Mouse (Mus musculus): ENCODE results near the gene Creb5. TPM values are rescaled to one million over a fixed set of nuclear protein-coding genes. Genes with fewer than 3 reads are reported as not detected.

Creb5 gene
- polyA plus RNA-seq, 1 experiment from 2014 or later, result 4.1 TPM

DNA sequence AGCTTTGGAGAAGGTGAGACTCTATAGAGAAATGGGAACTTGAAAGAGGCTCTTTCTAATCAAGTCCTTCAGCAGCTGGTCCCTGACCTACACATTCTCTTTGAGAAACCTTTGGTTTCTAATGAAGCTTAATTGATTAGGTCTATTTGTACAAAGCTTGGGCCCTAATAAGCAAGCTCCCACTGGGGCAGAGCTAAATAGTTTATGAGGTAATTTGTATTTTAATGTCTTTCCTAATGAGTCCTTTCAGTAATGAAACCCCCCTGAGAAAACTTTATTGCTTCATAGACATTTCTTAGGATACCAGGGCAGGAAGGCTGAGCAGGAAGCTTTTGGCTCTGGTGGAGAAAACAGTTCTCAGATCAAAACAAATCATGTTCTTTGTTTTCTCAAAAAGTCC, 341.6 kb downstream of the Creb5 start:
- Histone ChIP-seq H3K9me3 (ENCODE audit: control insufficient read depth, low read length) (no peaks in the 10 kb centered on the region), H3K4me1 (ENCODE audit: control insufficient read depth, insufficient read depth, low read length) (peaks cover 12% of the 10 kb centered on the region), H3K4me2 (no peak overlapping the region), H3K36me3 (ENCODE audit: control insufficient read depth, insufficient read depth, low read length) (no peaks in the 10 kb centered on the region), H3K27ac (ENCODE audit: low read depth, low read length) (no peak overlapping the region), H3K27me3 (ENCODE audit: control insufficient read depth, insufficient read depth, low read length) (peaks cover 9% of the 10 kb centered on the region; the same call in 1 of the 2 replicates), H3K4me3 (ENCODE audit: low read depth, low read length) (no peak overlapping the region), H3K9ac (ENCODE audit: low read length) (no peak overlapping the region)
- ATAC-seq (ENCODE audit: low FRiP score) (no peak), DNase-seq (ENCODE audit: low spot score, missing footprints) (no peak)

DNA sequence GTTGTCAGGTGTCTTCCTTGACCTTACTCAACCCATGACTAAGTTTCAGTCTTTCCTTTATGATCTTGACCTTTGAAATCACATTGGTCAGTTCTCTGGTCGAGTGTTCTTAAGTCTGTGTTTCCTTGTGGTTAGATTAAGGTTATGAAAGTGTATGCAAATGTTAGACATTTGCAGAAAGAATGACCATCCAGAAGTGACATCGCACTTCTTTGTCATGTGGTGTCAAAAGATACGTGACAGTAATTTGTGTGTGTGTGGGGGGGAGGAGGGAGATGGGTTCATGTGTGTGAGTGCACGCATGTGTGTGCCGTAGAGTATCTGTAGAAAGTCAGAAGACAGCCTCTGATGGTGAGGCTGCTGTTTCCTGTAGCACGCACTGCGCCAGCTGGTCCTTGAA, 348.4 kb downstream of the Creb5 start:
- no peaks in the 10 kb centered on the region for H3K36me3 ChIP-seq (ENCODE audit: control insufficient read depth, insufficient read depth, low read length)

DNA sequence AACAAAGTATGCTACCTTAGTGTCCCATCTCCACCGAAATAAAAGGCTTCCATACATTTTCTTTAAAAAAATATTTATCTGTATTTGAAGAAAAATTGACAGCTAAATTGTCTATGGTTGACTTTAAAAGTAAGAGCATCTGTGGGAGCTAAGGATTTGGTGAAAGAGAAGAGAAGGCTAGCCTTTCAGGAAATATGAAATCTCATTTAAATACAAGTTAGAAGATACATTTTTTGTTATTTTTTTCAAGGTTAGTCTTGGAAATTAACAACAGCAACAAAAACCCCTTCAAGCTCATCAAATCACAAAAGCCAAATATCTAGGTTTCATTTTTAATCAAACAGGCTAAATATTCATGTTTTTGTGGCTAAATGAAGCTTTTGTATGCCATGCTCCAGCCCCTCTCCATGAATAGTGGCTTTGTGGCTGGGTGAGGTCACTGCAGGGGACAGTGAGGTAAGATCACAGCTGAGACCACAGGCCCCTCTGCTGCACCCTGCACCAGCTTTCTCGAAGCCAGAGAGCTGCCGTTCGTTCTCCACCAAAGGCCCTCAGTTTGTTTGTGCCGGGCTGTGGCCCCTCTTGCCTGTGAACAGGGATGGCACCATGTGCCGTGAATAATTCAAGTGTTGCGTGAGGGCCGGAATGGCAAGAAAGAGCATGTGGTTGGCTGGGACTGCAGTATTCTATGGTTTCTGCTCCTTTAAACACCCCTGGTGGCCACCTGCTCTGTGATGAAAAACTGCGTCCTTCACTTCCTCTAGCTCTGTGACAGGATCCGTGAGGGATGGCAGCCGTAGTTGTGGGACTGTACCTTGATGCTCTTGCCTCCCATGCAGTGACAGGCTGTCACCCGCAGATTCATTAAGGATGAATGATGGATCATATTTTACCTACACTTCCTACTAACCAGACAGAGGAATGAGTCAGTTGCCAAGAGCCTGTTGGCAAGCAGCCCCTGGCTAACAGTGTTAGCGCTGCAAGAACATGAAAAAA, 350.6 kb downstream of the Creb5 start:
- no peak overlapping the region for H3K9ac ChIP-seq (ENCODE audit: low read length)
- ATAC-seq (ENCODE audit: low FRiP score) (no peak), DNase-seq (ENCODE audit: low spot score, missing footprints) (no peak)
- H3K27ac ChIP-seq (ENCODE audit: low read depth, low read length), result no peak overlapping the region
- no peak overlapping the region for H3K4me2 ChIP-seq
- no peaks in the 10 kb centered on the region for H3K9me3 ChIP-seq (ENCODE audit: control insufficient read depth, low read length)
- no peaks in the 10 kb centered on the region for H3K36me3 ChIP-seq (ENCODE audit: control insufficient read depth, insufficient read depth, low read length)
- no peaks in the 10 kb centered on the region for H3K27me3 ChIP-seq (ENCODE audit: control insufficient read depth, insufficient read depth, low read length)
- H3K4me3 ChIP-seq (ENCODE audit: low read depth, low read length), result no peak overlapping the region
- WGBS, result 80% methylated on average over 13 of the region's 13 CpGs
- H3K4me1 ChIP-seq (ENCODE audit: control insufficient read depth, insufficient read depth, low read length), result no peaks in the 10 kb centered on the region; the same call in 1 of the 2 replicates

More for the DNA sequence above, 348.4 kb downstream of the Creb5 start:
- 91% methylated on average over 7 of the region's 7 CpGs for WGBS
- Histone ChIP-seq H3K9me3 (ENCODE audit: control insufficient read depth, low read length) (no peaks in the 10 kb centered on the region), H3K27ac (ENCODE audit: low read depth, low read length) (no peak overlapping the region), H3K4me1 (ENCODE audit: control insufficient read depth, insufficient read depth, low read length) (no peaks in the 10 kb centered on the region; the same call in 1 of the 2 replicates), H3K9ac (ENCODE audit: low read length) (no peak overlapping the region), H3K27me3 (ENCODE audit: control insufficient read depth, insufficient read depth, low read length) (no peaks in the 10 kb centered on the region), H3K4me2 (no peak overlapping the region), H3K4me3 (ENCODE audit: low read depth, low read length) (no peak overlapping the region)
- DNase-seq (ENCODE audit: low spot score, missing footprints), result no peak
- no peak for ATAC-seq (ENCODE audit: low FRiP score)

DNA sequence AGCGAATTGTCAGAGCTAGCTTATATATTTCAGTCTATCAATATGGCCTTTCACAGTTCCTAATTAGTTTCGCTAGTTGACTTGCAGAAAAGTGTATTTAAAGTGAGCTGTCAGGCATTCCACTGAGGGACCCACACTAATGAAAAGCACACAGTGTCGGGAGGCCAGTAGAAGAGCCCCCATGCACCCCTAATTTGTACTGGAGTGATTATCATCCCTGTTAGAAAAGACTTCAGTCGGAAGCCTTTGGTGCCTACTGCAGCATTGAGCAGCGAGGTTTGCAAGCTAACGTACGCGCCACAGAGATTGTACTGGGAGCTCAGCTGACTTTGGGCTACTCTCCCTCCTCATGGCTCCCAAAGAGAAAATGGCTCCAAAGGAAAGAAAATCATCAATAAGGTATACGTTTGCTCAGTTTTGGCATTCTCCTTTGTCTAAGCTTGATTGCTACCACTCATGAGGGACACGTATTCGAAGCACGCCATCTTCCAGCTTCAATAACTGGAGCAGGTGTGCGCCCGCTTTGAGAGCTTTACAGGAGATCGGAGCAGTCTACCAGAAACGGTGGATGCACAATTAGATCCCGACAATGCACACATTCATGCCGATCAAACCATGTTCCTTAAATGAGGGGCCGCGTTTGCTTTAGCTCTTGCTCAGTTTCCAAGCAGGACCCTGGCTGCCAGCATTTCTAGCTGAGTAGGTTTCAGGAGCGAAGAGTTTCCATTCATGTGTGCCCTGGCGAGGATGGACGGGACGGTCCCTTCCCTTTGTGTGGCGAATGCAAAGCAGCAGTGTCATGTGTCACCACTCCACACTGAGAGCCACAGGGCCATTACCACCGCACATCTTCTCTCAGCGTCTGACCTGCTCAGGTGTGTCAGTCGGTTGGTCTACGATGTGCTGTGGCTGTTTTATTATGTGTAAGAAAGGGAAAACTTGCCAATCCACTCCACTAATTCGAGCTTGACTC, 354.8 kb downstream of the Creb5 start:
- Histone ChIP-seq H3K9me3 (ENCODE audit: control insufficient read depth, low read length) (no peaks in the 10 kb centered on the region), H3K9ac (ENCODE audit: low read length) (no peak overlapping the region), H3K4me1 (ENCODE audit: control insufficient read depth, insufficient read depth, low read length) (no peaks in the 10 kb centered on the region; the same call in 1 of the 2 replicates), H3K27me3 (ENCODE audit: control insufficient read depth, insufficient read depth, low read length) (no peaks in the 10 kb centered on the region), H3K4me3 (ENCODE audit: low read depth, low read length) (no peak overlapping the region), H3K36me3 (ENCODE audit: control insufficient read depth, insufficient read depth, low read length) (no peaks in the 10 kb centered on the region), H3K27ac (ENCODE audit: low read depth, low read length) (no peak overlapping the region), H3K4me2 (no peak overlapping the region)
- ATAC-seq (ENCODE audit: low FRiP score) (no peak), DNase-seq (ENCODE audit: low spot score, missing footprints) (no peak)
- WGBS, result 88% methylated on average over 30 of the region's 30 CpGs

DNA sequence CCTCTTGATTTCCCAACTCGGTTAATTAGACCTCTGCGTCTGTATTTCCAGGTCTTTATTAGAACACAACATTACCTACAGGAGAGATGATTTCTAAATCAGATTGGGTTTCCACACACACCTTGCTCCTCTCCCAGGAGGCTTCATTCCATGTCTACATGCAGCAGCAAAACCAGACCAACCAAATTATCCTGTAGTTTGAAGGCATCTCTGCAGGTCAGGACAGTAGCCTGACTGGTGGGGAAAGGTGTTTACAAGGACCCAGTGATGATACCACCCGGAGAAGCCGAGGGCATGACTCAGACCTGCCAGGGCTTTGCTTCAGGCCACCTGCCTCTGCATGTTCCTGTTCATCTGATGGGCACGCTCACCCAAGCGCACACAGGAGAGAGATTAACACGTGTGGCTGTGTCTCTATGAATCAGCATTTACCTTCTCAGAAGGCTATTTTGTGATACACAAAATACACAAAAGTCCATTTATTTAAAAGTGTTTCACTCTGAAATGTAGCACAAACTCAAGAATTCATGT, 355.8 kb downstream of the Creb5 start:
- Histone ChIP-seq H3K36me3 (ENCODE audit: control insufficient read depth, insufficient read depth, low read length) (no peaks in the 10 kb centered on the region), H3K4me2 (no peak overlapping the region), H3K4me1 (ENCODE audit: control insufficient read depth, insufficient read depth, low read length) (no peaks in the 10 kb centered on the region), H3K27me3 (ENCODE audit: control insufficient read depth, insufficient read depth, low read length) (no peaks in the 10 kb centered on the region), H3K27ac (ENCODE audit: low read depth, low read length) (no peak overlapping the region), H3K4me3 (ENCODE audit: low read depth, low read length) (no peak overlapping the region), H3K9me3 (ENCODE audit: control insufficient read depth, low read length) (no peaks in the 10 kb centered on the region), H3K9ac (ENCODE audit: low read length) (no peak overlapping the region)
- 92% methylated on average over 7 of the region's 7 CpGs for WGBS
- ATAC-seq (ENCODE audit: low FRiP score) (no peak), DNase-seq (ENCODE audit: low spot score, missing footprints) (no peak)

DNA sequence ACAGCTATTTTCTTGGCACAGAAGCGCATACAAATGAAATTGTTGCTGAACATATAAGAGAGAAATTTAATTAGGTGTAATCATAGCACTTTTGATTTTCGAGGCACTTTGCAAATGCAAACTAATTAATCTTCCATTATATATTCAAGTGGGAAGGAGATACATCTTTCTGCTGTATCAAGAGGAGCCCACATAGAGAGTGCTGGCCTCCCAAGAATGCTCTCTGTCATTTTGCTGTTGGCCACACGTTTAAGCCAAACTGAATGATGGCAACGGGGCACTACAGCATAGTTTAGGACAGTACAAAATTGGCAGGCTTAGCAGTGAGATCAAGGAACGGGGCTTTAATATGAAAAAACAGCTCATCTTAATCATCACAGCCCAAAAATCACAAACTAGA, 356.4 kb downstream of the Creb5 start:
- Histone ChIP-seq H3K9ac (ENCODE audit: low read length) (no peak overlapping the region), H3K27me3 (ENCODE audit: control insufficient read depth, insufficient read depth, low read length) (no peaks in the 10 kb centered on the region), H3K9me3 (ENCODE audit: control insufficient read depth, low read length) (no peaks in the 10 kb centered on the region), H3K4me1 (ENCODE audit: control insufficient read depth, insufficient read depth, low read length) (no peaks in the 10 kb centered on the region), H3K36me3 (ENCODE audit: control insufficient read depth, insufficient read depth, low read length) (no peaks in the 10 kb centered on the region), H3K27ac (ENCODE audit: low read depth, low read length) (no peak overlapping the region), H3K4me2 (no peak overlapping the region), H3K4me3 (ENCODE audit: low read depth, low read length) (no peak overlapping the region)
- WGBS, result 84% methylated on average over 5 of the region's 5 CpGs
- DNase-seq (ENCODE audit: low spot score, missing footprints) (no peak), ATAC-seq (ENCODE audit: low FRiP score) (no peak)

DNA sequence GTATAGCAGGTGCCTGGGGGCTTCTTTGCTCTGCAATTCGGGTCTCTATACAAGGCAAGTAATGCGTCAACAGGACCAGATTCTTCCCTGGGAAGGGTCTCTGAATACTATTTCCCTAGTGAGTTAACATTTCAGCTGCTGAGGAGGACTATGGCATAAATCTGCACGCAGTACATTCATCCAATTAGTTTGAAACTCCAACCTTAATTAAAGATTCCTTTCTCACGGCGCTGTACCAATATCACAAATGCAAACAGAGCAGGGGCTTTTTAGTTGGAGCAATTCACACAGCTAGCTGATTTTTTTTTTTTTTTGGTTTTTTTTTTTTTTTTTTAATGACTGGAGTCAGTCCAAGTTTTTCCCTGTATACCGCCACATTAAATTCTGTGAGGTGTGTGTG, 357.0 kb downstream of the Creb5 start:
- Histone ChIP-seq H3K27me3 (ENCODE audit: control insufficient read depth, insufficient read depth, low read length) (no peaks in the 10 kb centered on the region), H3K36me3 (ENCODE audit: control insufficient read depth, insufficient read depth, low read length) (no peaks in the 10 kb centered on the region), H3K27ac (ENCODE audit: low read depth, low read length) (no peak overlapping the region), H3K9me3 (ENCODE audit: control insufficient read depth, low read length) (no peaks in the 10 kb centered on the region), H3K4me1 (ENCODE audit: control insufficient read depth, insufficient read depth, low read length) (no peaks in the 10 kb centered on the region), H3K4me3 (ENCODE audit: low read depth, low read length) (no peak overlapping the region), H3K4me2 (no peak overlapping the region), H3K9ac (ENCODE audit: low read length) (no peak overlapping the region)
- DNase-seq (ENCODE audit: low spot score, missing footprints), result no peak
- 83% methylated on average over 6 of the region's 6 CpGs for WGBS
- no peak for ATAC-seq (ENCODE audit: low FRiP score)

DNA sequence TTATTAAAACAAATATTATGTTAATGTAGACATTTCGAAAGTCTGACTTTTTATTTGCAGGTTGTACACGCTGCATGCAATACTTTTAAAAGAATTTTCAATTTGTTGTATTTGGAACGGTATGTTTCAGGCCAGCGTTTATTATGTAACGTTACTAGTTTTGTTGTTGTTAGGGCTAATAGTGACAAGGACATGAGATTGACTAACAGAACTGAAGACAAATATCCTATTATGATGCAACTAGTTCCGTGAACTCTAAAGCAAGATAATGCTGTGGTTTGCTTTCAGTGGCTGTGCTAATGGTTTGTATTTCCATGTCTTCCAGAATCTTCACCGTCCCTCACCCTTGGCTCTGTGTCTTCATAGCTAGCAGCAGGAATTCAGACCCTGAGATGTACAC, 357.9 kb downstream of the Creb5 start:
- no peaks in the 10 kb centered on the region for H3K27me3 ChIP-seq (ENCODE audit: control insufficient read depth, insufficient read depth, low read length)
- 92% methylated on average over 7 of the region's 7 CpGs for WGBS
- no peak for ATAC-seq (ENCODE audit: low FRiP score)
- no peak overlapping the region for H3K4me3 ChIP-seq (ENCODE audit: low read depth, low read length)
- no peaks in the 10 kb centered on the region for H3K36me3 ChIP-seq (ENCODE audit: control insufficient read depth, insufficient read depth, low read length)
- no peak overlapping the region for H3K4me2 ChIP-seq
- no peaks in the 10 kb centered on the region for H3K4me1 ChIP-seq (ENCODE audit: control insufficient read depth, insufficient read depth, low read length)
- no peak overlapping the region for H3K27ac ChIP-seq (ENCODE audit: low read depth, low read length)
- no peak for DNase-seq (ENCODE audit: low spot score, missing footprints)
- H3K9ac ChIP-seq (ENCODE audit: low read length), result no peak overlapping the region
- H3K9me3 ChIP-seq (ENCODE audit: control insufficient read depth, low read length), result no peaks in the 10 kb centered on the region
